Mouse (Mus musculus): ENCODE results near the gene Tcf7l2. TPM values are rescaled to one million over a fixed set of nuclear protein-coding genes. Genes with fewer than 3 reads are reported as not detected.

Tcf7l2 gene
- polyA plus RNA-seq (2014; fragmentation: Illumina TruSeq; extraction: RNeasy Lipid Tissue Mini Kit (QIAGEN cat#74804); ENCODE audit: low read depth, low replicate concordance): 6.0 TPM

DNA sequence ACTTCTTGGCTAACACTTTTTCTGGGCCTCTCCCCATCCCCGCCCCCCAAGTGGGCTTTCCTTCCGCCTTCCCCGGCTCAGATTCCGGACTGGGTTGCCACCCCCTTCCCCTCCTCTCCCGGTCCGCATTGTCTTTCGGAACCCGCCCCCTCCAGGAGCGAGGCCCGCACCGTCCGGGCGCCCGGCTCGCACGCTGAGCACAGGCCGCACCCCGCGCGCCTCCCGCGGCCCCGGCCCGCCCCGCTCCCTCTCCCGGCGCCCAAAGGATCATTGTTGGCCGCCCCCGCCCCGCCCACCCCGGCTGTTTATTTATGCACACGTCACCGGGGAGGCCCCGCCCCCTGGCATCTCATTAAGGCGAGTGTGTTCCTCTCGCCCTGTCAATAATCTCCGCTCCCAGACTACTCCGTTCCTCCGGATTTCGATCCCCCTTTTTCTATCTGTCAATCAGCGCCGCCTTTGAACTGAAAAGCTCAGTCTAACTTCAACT is at the start of gene Tcf7l2:
Gene Tcf7l2 (plus strand): TSS at position 382 of the 490 bp plus-strand sequence.

Data from heart, adult 10 weeks (tissue).